Mouse (Mus musculus) urinary bladder, postnatal 14 days (tissue): ENCODE results near the gene Ankrd33b.
A peak's percentile ranks its signal among the peaks of the same experiment; 100 is the strongest.

ENCODE experiments used
- DNase-seq: peaks from one replicate; pipeline ENCODE4 v3.0.0; 2021; ENCODE audit warnings: low spot score

The Ankrd33b gene

GRCm38 (mm10) chr15:31367481-31368200, at the start of gene Ankrd33b:
Ankrd33b (minus strand) TSS chr15:31367726.
- peak; percentile 13 for DNase-seq

- no peak for DNase-seq
Measured at GRCm38 (mm10) chr15:31415181-31415580, 47.7 kb upstream of the Ankrd33b start.

GRCm38 (mm10) chr15:31414179-31414898, 46.8 kb upstream of the Ankrd33b start:
- no peak for DNase-seq

GRCm38 (mm10) chr15:31413662-31414061, 46.1 kb upstream of the Ankrd33b start:
- DNase-seq, result no peak

GRCm38 (mm10) chr15:31412933-31413332, 45.4 kb upstream of the Ankrd33b start:
- peak; percentile 11 for DNase-seq

GRCm38 (mm10) chr15:31412436-31412835, 44.9 kb upstream of the Ankrd33b start:
- no peak for DNase-seq

- no peak for DNase-seq
Measured at GRCm38 (mm10) chr15:31407490-31407889, 40.0 kb upstream of the Ankrd33b start.

GRCm38 (mm10) chr15:31406881-31407280, 39.4 kb upstream of the Ankrd33b start:
- DNase-seq, result no peak

- no peak for DNase-seq
Measured at GRCm38 (mm10) chr15:31404346-31404745, 36.8 kb upstream of the Ankrd33b start.

- no peak for DNase-seq
Measured at GRCm38 (mm10) chr15:31402200-31402892, 34.8 kb upstream of the Ankrd33b start.

GRCm38 (mm10) chr15:31400974-31401373, 33.4 kb upstream of the Ankrd33b start:
- DNase-seq, result no peak

- no peak for DNase-seq
Measured at GRCm38 (mm10) chr15:31398769-31399168, 31.2 kb upstream of the Ankrd33b start.

- DNase-seq, result no peak
Measured at GRCm38 (mm10) chr15:31397379-31397778, 29.9 kb upstream of the Ankrd33b start.

GRCm38 (mm10) chr15:31396755-31397154, 29.2 kb upstream of the Ankrd33b start:
- DNase-seq, result no peak

GRCm38 (mm10) chr15:31395986-31396385, 28.5 kb upstream of the Ankrd33b start:
- DNase-seq, result no peak

GRCm38 (mm10) chr15:31393402-31393801, 25.9 kb upstream of the Ankrd33b start:
- no peak for DNase-seq

- no peak for DNase-seq
Measured at GRCm38 (mm10) chr15:31392705-31393104, 25.2 kb upstream of the Ankrd33b start.

- DNase-seq, result no peak
Measured at GRCm38 (mm10) chr15:31392135-31392534, 24.6 kb upstream of the Ankrd33b start.

GRCm38 (mm10) chr15:31381936-31382468, 14.5 kb upstream of the Ankrd33b start:
- no peak for DNase-seq

GRCm38 (mm10) chr15:31379471-31379870, 11.9 kb upstream of the Ankrd33b start:
- DNase-seq, result no peak

- DNase-seq, result no peak
Measured at GRCm38 (mm10) chr15:31375212-31375611, 7.7 kb upstream of the Ankrd33b start.

GRCm38 (mm10) chr15:31369125-31369612, 1.6 kb upstream of the Ankrd33b start:
- no peak for DNase-seq
